Mouse (Mus musculus) kidney, adult 2 months (tissue): Measurements from ENCODE around the gene Ncoa3.

Source experiments
- CTCF ChIP-seq: fragments of 200-500 bp; conservative IDR thresholded peaks from 2 replicates; pipeline ENCODE4 v1.5.1; 2011; ENCODE audit warnings: low read depth, mild to moderate bottlenecking, control low read depth, low read length, moderate library complexity, mixed read lengths; ENCODE audit not compliant: insufficient read depth, insufficient read length
- POLR2A ChIP-seq: fragments of 200-500 bp; IDR thresholded peaks from one replicate; pipeline ENCODE4 v1.6.1; 2011; ENCODE audit warnings: low read depth, low read length, control low read depth

DNA sequence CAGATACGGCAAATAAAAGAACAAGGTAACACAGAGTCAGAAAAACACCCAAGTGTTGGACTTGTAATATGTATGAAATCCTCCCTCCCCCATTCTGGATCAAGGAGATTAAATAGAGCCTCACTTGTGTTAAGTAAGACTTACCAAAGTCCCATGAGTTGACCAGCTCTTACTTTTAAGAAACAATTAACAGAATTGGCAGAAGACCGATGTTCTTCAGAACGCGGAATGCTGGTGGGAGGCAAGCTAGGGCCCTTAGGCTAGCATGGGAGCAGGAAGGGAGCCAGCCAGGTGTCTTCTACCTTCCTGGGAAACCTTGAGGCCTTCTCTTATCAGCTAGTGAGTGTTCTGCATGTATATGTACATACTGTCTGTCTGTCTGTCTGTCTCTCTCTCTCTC is 55.5 kb downstream of the Ncoa3 start:
- TF ChIP-seq POLR2A (no peak), CTCF (no peak)
